Mouse (Mus musculus): ENCODE measurements around the gene Cga. TPM values are rescaled to one million over a fixed set of nuclear protein-coding genes. Genes with fewer than 3 reads are reported as not detected.

Gene Cga
- polyA plus RNA-seq, 1 experiment from 2014 or later, result not detected

- 88% methylated on average over 10 of the region's 10 CpGs for WGBS
- H3K9ac ChIP-seq, result no peak overlapping the region
- peaks cover 21% of the 10 kb centered on the region for H3K4me1 ChIP-seq
- H3K36me3 ChIP-seq, result peaks cover 24% of the 10 kb centered on the region
- peak overlapping the region; percentile 96 for H3K4me3 ChIP-seq (replicated peaks)
- peak overlapping the region; percentile 79 for H3K4me2 ChIP-seq
- H3K27ac ChIP-seq, result no peak overlapping the region
- no peaks in the 10 kb centered on the region for H3K27me3 ChIP-seq
- no peaks in the 10 kb centered on the region for H3K9me3 ChIP-seq (replicated peaks)
- ATAC-seq (replicated peaks; ENCODE audit: low FRiP score), result no peak
Observed at GRCm38 (mm10) chr4:34880921-34881650, 12.5 kb upstream of the Cga start.

- no peaks in the 10 kb centered on the region for H3K9me3 ChIP-seq (replicated peaks)
- H3K4me2 ChIP-seq, result peak overlapping the region; percentile 79
- peak overlapping the region; percentile 99 for H3K27ac ChIP-seq
- peak overlapping the region; percentile 96 for H3K4me3 ChIP-seq (replicated peaks)
- H3K27me3 ChIP-seq, result no peaks in the 10 kb centered on the region
- peaks cover 18% of the 10 kb centered on the region for H3K36me3 ChIP-seq
- no peak for ATAC-seq (replicated peaks; ENCODE audit: low FRiP score)
- peaks cover 26% of the 10 kb centered on the region for H3K4me1 ChIP-seq
- H3K9ac ChIP-seq, result peak overlapping the region; percentile 99
- WGBS, result 11% methylated on average over 4 of the region's 4 CpGs
Observed at GRCm38 (mm10) chr4:34881851-34882250, 11.7 kb upstream of the Cga start.

GRCm38 (mm10) chr4:34882291-34882769 lies 11.2 kb upstream of the Cga start:
- WGBS, result under 1% methylated on average over 38 of the region's 58 CpGs
- peak overlapping the region; percentile 79 for H3K4me2 ChIP-seq
- H3K4me3 ChIP-seq (replicated peaks), result peak overlapping the region; percentile 96
- ATAC-seq (replicated peaks; ENCODE audit: low FRiP score), result peak; percentile 78
- H3K27me3 ChIP-seq, result no peaks in the 10 kb centered on the region
- no peaks in the 10 kb centered on the region for H3K9me3 ChIP-seq (replicated peaks)
- peak overlapping the region; percentile 99 for H3K27ac ChIP-seq
- peaks cover 26% of the 10 kb centered on the region for H3K4me1 ChIP-seq
- H3K36me3 ChIP-seq, result peaks cover 14% of the 10 kb centered on the region
- peak overlapping the region; percentile 99 for H3K9ac ChIP-seq

- Histone ChIP-seq H3K36me3 (peaks cover 10% of the 10 kb centered on the region), H3K27me3 (no peaks in the 10 kb centered on the region), H3K4me3 (replicated peaks) (peak within 1 kb of the TSS; percentile 96), H3K27ac (peak within 1 kb of the TSS; percentile 99), H3K4me1 (peaks cover 30% of the 10 kb centered on the region), H3K4me2 (peak within 1 kb of the TSS; percentile 79), H3K9me3 (replicated peaks) (no peaks in the 10 kb centered on the region), H3K9ac (peak within 1 kb of the TSS; percentile 99)
- peak; percentile 95 for ATAC-seq (replicated peaks; ENCODE audit: low FRiP score)
- under 1% methylated on average over 44 of the region's 44 CpGs for WGBS
Observed at GRCm38 (mm10) chr4:34882818-34883217, 10.8 kb upstream of the Cga start, which contains the start of gene Zfp292. Gene Zfp292, minus strand, starts transcription at chr4:34882960.

- H3K4me2 ChIP-seq, result peak overlapping the region; percentile 79
Observed at GRCm38 (mm10) chr4:34883366-34884029, 10.1 kb upstream of the Cga start.

GRCm38 (mm10) chr4:34885631-34886351 lies 7.8 kb upstream of the Cga start:
- no peaks in the 10 kb centered on the region for H3K9me3 ChIP-seq (replicated peaks)
- peaks cover 25% of the 10 kb centered on the region for H3K4me1 ChIP-seq
- peaks cover 28% of the 10 kb centered on the region for H3K27me3 ChIP-seq
- 0 out of 2 replicates have a peak overlapping the region, but pooled peaks have one; percentile 22 for H3K27ac ChIP-seq
- no peaks in the 10 kb centered on the region for H3K36me3 ChIP-seq
- WGBS, result 56% methylated on average over 9 of the region's 9 CpGs
- H3K4me3 ChIP-seq (replicated peaks), result peak overlapping the region; percentile 84
- peak overlapping the region; percentile 76; the same call in 1 of the 2 replicates for H3K9ac ChIP-seq
- peak overlapping the region; percentile 93 for H3K4me2 ChIP-seq
- ATAC-seq (replicated peaks; ENCODE audit: low FRiP score), result no peak

More at GRCm38 (mm10) chr4:34883366-34884029, 10.1 kb upstream of the Cga start:
- H3K4me3 ChIP-seq (replicated peaks), result peak overlapping the region; percentile 96
- H3K9ac ChIP-seq, result peak overlapping the region; percentile 99
- H3K4me1 ChIP-seq, result peaks cover 30% of the 10 kb centered on the region
- peaks cover 6% of the 10 kb centered on the region for H3K36me3 ChIP-seq
- peaks cover 5% of the 10 kb centered on the region for H3K27me3 ChIP-seq
- no peak for ATAC-seq (replicated peaks; ENCODE audit: low FRiP score)
- H3K27ac ChIP-seq, result peak overlapping the region; percentile 99
- WGBS, result 29% methylated on average over 16 of the region's 16 CpGs
- H3K9me3 ChIP-seq (replicated peaks), result no peaks in the 10 kb centered on the region

GRCm38 (mm10) chr4:34886490-34887111 lies 7.0 kb upstream of the Cga start:
- peak overlapping the region; percentile 93 for H3K4me2 ChIP-seq
- H3K27me3 ChIP-seq, result peaks cover 36% of the 10 kb centered on the region
- peaks cover 18% of the 10 kb centered on the region for H3K4me1 ChIP-seq
- no peaks in the 10 kb centered on the region for H3K36me3 ChIP-seq
- whole genome bisulfite sequencing, result under 1% methylated on average over 48 of the region's 48 CpGs
- H3K4me3 ChIP-seq (replicated peaks), result peak overlapping the region; percentile 84
- peak overlapping the region; percentile 94 for H3K27ac ChIP-seq
- peak; percentile 83 for ATAC-seq (replicated peaks; ENCODE audit: low FRiP score)
- H3K9me3 ChIP-seq (replicated peaks), result no peaks in the 10 kb centered on the region
- H3K9ac ChIP-seq, result peak overlapping the region; percentile 76

- H3K4me3 ChIP-seq (replicated peaks), result peak overlapping the region; percentile 84
- no peaks in the 10 kb centered on the region for H3K9me3 ChIP-seq (replicated peaks)
- H3K27me3 ChIP-seq, result peaks cover 37% of the 10 kb centered on the region
- ATAC-seq (replicated peaks; ENCODE audit: low FRiP score), result no peak
- no peaks in the 10 kb centered on the region for H3K36me3 ChIP-seq
- 17% methylated on average over 7 of the region's 7 CpGs for WGBS
- peak overlapping the region; percentile 93 for H3K4me2 ChIP-seq
- H3K9ac ChIP-seq, result peak overlapping the region; percentile 76
- peak overlapping the region; percentile 94; the same call in 1 of the 2 replicates for H3K27ac ChIP-seq
- H3K4me1 ChIP-seq, result peaks cover 16% of the 10 kb centered on the region
Observed at GRCm38 (mm10) chr4:34887295-34887694, 6.3 kb upstream of the Cga start.

GRCm38 (mm10) chr4:34889101-34889811 lies 4.3 kb upstream of the Cga start:
- no peaks in the 10 kb centered on the region for H3K9me3 ChIP-seq (replicated peaks)
- peaks cover 12% of the 10 kb centered on the region for H3K4me1 ChIP-seq
- H3K27ac ChIP-seq, result no peak overlapping the region
- no peaks in the 10 kb centered on the region for H3K36me3 ChIP-seq
- no peak overlapping the region for H3K9ac ChIP-seq
- 9% methylated on average over 15 of the region's 15 CpGs for WGBS
- H3K4me2 ChIP-seq, result no peak overlapping the region
- H3K27me3 ChIP-seq, result peaks cover 37% of the 10 kb centered on the region
- no peak overlapping the region for H3K4me3 ChIP-seq (replicated peaks)
- ATAC-seq (replicated peaks; ENCODE audit: low FRiP score), result no peak

- H3K4me1 ChIP-seq, result peaks cover 12% of the 10 kb centered on the region
- no peak overlapping the region for H3K4me3 ChIP-seq (replicated peaks)
- no peak overlapping the region for H3K27ac ChIP-seq
- no peak overlapping the region for H3K9ac ChIP-seq
- H3K36me3 ChIP-seq, result no peaks in the 10 kb centered on the region
- WGBS, result 27% methylated on average over 2 of the region's 2 CpGs
- no peaks in the 10 kb centered on the region for H3K9me3 ChIP-seq (replicated peaks)
- peaks cover 37% of the 10 kb centered on the region for H3K27me3 ChIP-seq
- H3K4me2 ChIP-seq, result no peak overlapping the region
- ATAC-seq (replicated peaks; ENCODE audit: low FRiP score), result no peak
Observed at GRCm38 (mm10) chr4:34889812-34890185, 3.8 kb upstream of the Cga start.

- H3K27ac ChIP-seq, result no peak overlapping the region
Observed at GRCm38 (mm10) chr4:34898497-34898896, 4.9 kb downstream of the Cga start.

More at GRCm38 (mm10) chr4:34898497-34898896, 4.9 kb downstream of the Cga start:
- H3K9me3 ChIP-seq (replicated peaks), result no peaks in the 10 kb centered on the region
- no peaks in the 10 kb centered on the region; the same call in 1 of the 2 replicates for H3K27me3 ChIP-seq
- no peak overlapping the region for H3K4me2 ChIP-seq
- H3K4me1 ChIP-seq, result peaks cover 5% of the 10 kb centered on the region; the same call in 1 of the 2 replicates
- no peak overlapping the region for H3K9ac ChIP-seq
- no peak for ATAC-seq (replicated peaks; ENCODE audit: low FRiP score)
- H3K36me3 ChIP-seq, result no peaks in the 10 kb centered on the region
- no peak overlapping the region for H3K4me3 ChIP-seq (replicated peaks)
- 54% methylated on average over 2 of the region's 2 CpGs for WGBS
